Mouse (Mus musculus) kidney, postnatal 4 days (tissue): ENCODE data around the gene Fes.
A peak's percentile ranks its signal among the peaks of the same experiment; 100 is the strongest.

ENCODE experiments used
- DNase-seq, 2 experiments: peaks; one replicate each; pipeline ENCODE4 v3.0.0; 2021; ENCODE audit warnings: mixed read lengths in 2 of 2

Gene Fes

GRCm38 (mm10) chr7:80387633-80388543 is at the start of gene Fes:
Fes (minus strand) TSS chr7:80387946.
- DNase-seq: peak; percentile 80 to 87

- no peak for DNase-seq
Measured at GRCm38 (mm10) chr7:80436571-80436970, 48.8 kb upstream of the Fes start.

- no peak for DNase-seq
Measured at GRCm38 (mm10) chr7:80435594-80435993, 47.8 kb upstream of the Fes start.

GRCm38 (mm10) chr7:80429661-80430060 is 41.9 kb upstream of the Fes start:
- DNase-seq: no peak

- DNase-seq: no peak
Measured at GRCm38 (mm10) chr7:80427730-80428129, 40.0 kb upstream of the Fes start.

GRCm38 (mm10) chr7:80426363-80426762 is 38.6 kb upstream of the Fes start:
- DNase-seq: peak in 1 of 2 experiments; percentile 25

GRCm38 (mm10) chr7:80424722-80425121 is 37.0 kb upstream of the Fes start:
- no peak for DNase-seq

- peak; percentile 55 to 68 for DNase-seq
Measured at GRCm38 (mm10) chr7:80422759-80423480, 35.2 kb upstream of the Fes start.

- DNase-seq: no peak
Measured at GRCm38 (mm10) chr7:80421576-80421975, 33.8 kb upstream of the Fes start.

- no peak for DNase-seq
Measured at GRCm38 (mm10) chr7:80420586-80420985, 32.8 kb upstream of the Fes start.

GRCm38 (mm10) chr7:80419278-80419677 is 31.5 kb upstream of the Fes start:
- DNase-seq: no peak

- DNase-seq: no peak
Measured at GRCm38 (mm10) chr7:80418036-80418435, 30.3 kb upstream of the Fes start.

GRCm38 (mm10) chr7:80417601-80418000 is 29.9 kb upstream of the Fes start:
- no peak for DNase-seq

GRCm38 (mm10) chr7:80416969-80417368 is 29.2 kb upstream of the Fes start:
- DNase-seq: no peak

GRCm38 (mm10) chr7:80414303-80414855 is 26.6 kb upstream of the Fes start:
- no peak for DNase-seq

- DNase-seq: no peak
Measured at GRCm38 (mm10) chr7:80413512-80414302, 26.0 kb upstream of the Fes start.

- DNase-seq: no peak
Measured at GRCm38 (mm10) chr7:80412781-80413180, 25.0 kb upstream of the Fes start.

- DNase-seq: no peak
Measured at GRCm38 (mm10) chr7:80412279-80412678, 24.5 kb upstream of the Fes start.

- DNase-seq: no peak
Measured at GRCm38 (mm10) chr7:80410380-80410779, 22.6 kb upstream of the Fes start.

- DNase-seq: no peak
Measured at GRCm38 (mm10) chr7:80407712-80408111, 20.0 kb upstream of the Fes start.

- no peak for DNase-seq
Measured at GRCm38 (mm10) chr7:80406186-80406585, 18.4 kb upstream of the Fes start.

- no peak for DNase-seq
Measured at GRCm38 (mm10) chr7:80405188-80405695, 17.5 kb upstream of the Fes start, which contains the start of gene Furin. Furin (minus strand) TSS chr7:80405436.
